Mouse (Mus musculus) CH12.LX (cell line): ENCODE measurements around the gene AI597479. TPM values are rescaled to one million over a fixed set of nuclear protein-coding genes. Genes with fewer than 3 reads are reported as not detected.

Experiments used
- DNase-seq: peaks from one replicate; pipeline ENCODE4 v3.0.0-alpha.2; 2013; ENCODE audit errors: extremely low read depth
- H3K27ac ChIP-seq: 2 replicates; pipeline ENCODE4 v1.5.1; 2012; ENCODE audit warnings: low read depth, mild to moderate bottlenecking, control low read depth, moderate library complexity; ENCODE audit not compliant: insufficient read depth
- H3K27me3 ChIP-seq: replicated peaks from 2 replicates; pipeline ENCODE3; 2012; ENCODE audit warnings: inconsistent platforms
- H3K36me3 ChIP-seq, 2 experiments: replicated peaks in 1 of 2; 2 replicates each; pipeline versions ENCODE3 to v1.6.1; 2012; ENCODE audit warnings: inconsistent platforms in 1 of 2, low read length in 1 of 2, mild to moderate bottlenecking in 1 of 2, mixed read lengths in 1 of 2, moderate library complexity in 1 of 2; ENCODE audit not compliant: control insufficient read depth in 1 of 2, insufficient read depth in 1 of 2
- H3K4me1 ChIP-seq, 2 experiments: 2 replicates each; pipeline ENCODE4 v1.6.1; 2012; ENCODE audit warnings: inconsistent platforms in 1 of 2, moderate library complexity in 1 of 2; ENCODE audit not compliant: insufficient read depth in 2 of 2, control insufficient read depth in 1 of 2
- H3K4me2 ChIP-seq: 2 replicates; pipeline ENCODE4 v1.6.1; 2012; ENCODE audit warnings: low read depth, mild to moderate bottlenecking, control low read depth; ENCODE audit not compliant: poor library complexity, insufficient read depth, severe bottlenecking
- H3K4me3 ChIP-seq, 3 experiments: fragments of 150-350 bp in 1 of 3; sonication (generic) in 1 of 3; replicated peaks in 1 of 3; 2 replicates each; pipeline versions ENCODE3 to v1.5.1; 2011 to 2012; ENCODE audit warnings: low read depth in 2 of 3, low read length in 2 of 3, mild to moderate bottlenecking in 2 of 3, moderate library complexity in 2 of 3, control low read depth in 1 of 3, improper control_type of control experiment in 1 of 3, inconsistent platforms in 1 of 3, mixed read lengths in 1 of 3; ENCODE audit not compliant: poor library complexity in 1 of 3
- H3K79me2 ChIP-seq: replicated peaks from 2 replicates; pipeline ENCODE4 v1.6.1; 2012; ENCODE audit warnings: mild to moderate bottlenecking, moderate library complexity; ENCODE audit not compliant: control insufficient read depth, poor library complexity, insufficient read depth, severe bottlenecking; ENCODE audit errors: extremely low read depth
- H3K9ac ChIP-seq: 2 replicates; pipeline ENCODE4 v1.6.1; 2012; ENCODE audit warnings: low read depth, mild to moderate bottlenecking, control low read depth, moderate library complexity; ENCODE audit not compliant: insufficient read depth
- H3K9me3 ChIP-seq: replicated peaks from 2 replicates; pipeline ENCODE3; 2012; ENCODE audit warnings: low read length, inconsistent platforms, mixed read lengths
- BHLHE40 ChIP-seq: IDR thresholded peaks from 2 replicates; pipeline ENCODE4 v1.6.1; 2011; ENCODE audit warnings: mild to moderate bottlenecking, low read depth, low read length, improper control_type of control experiment
- CHD1 ChIP-seq: IDR thresholded peaks from 2 replicates; pipeline ENCODE4 v1.6.1; 2012; ENCODE audit warnings: low read depth, low read length, improper control_type of control experiment, inconsistent platforms
- CTCF ChIP-seq, 2 experiments: IDR thresholded peaks in 1 of 2; conservative IDR thresholded peaks in 1 of 2; 2 replicates each; pipeline ENCODE4 v1.5.1; 2011 to 2012; ENCODE audit warnings: low read depth in 2 of 2, low read length in 2 of 2, improper control_type of control experiment in 1 of 2, inconsistent platforms in 1 of 2, mild to moderate bottlenecking in 1 of 2, moderate library complexity in 1 of 2
- JUN ChIP-seq: IDR thresholded peaks from 2 replicates; pipeline ENCODE4 v1.6.1; 2011; ENCODE audit warnings: low read depth, mild to moderate bottlenecking, low read length, improper control_type of control experiment, moderate library complexity; ENCODE audit not compliant: insufficient read depth
- MAZ ChIP-seq: IDR thresholded peaks from 2 replicates; pipeline ENCODE4 v1.6.1; 2012; ENCODE audit warnings: low read depth, mild to moderate bottlenecking, inconsistent platforms, low read length, improper control_type of control experiment, moderate library complexity
- MXI1 ChIP-seq: IDR thresholded peaks from 2 replicates; pipeline ENCODE4 v1.6.1; 2011; ENCODE audit warnings: mild to moderate bottlenecking, low read depth, low read length, improper control_type of control experiment
- RAD21 ChIP-seq: IDR thresholded peaks from 2 replicates; pipeline ENCODE4 v1.6.1; 2011; ENCODE audit warnings: low read depth, mild to moderate bottlenecking, low read length, improper control_type of control experiment, moderate library complexity
- SMC3 ChIP-seq: IDR thresholded peaks from 2 replicates; pipeline ENCODE4 v1.6.1; 2011; ENCODE audit warnings: low read depth, low read length, improper control_type of control experiment
- USF1 ChIP-seq: IDR thresholded peaks from 2 replicates; pipeline ENCODE4 v1.6.1; 2014; ENCODE audit warnings: low read depth, mild to moderate bottlenecking, inconsistent platforms, low read length, improper control_type of control experiment
- dilution Hi-C: fragments of 300-500 bp; cut with MboI; formaldehyde crosslinking; loops from 2 replicates; pipeline ENCODE4 v1.14.3; 2020; ENCODE audit warnings: low sequenced_read_pairs; ENCODE audit not compliant: extremely low pct_unique_long_range_greater_than_20kb, extremely low pct_ligation_motif_present
- in situ Hi-C: fragments of 300-500 bp; cut with MboI; formaldehyde crosslinking; loops from 3 replicates; pipeline ENCODE4 v1.14.3; 2019; ENCODE audit warnings: low sequenced_read_pairs, low pct_ligation_motif_present, low pct_unique_long_range_greater_than_20kb, mixed read lengths
- polyA plus RNA-seq: library from polyadenylated mRNA; unstranded; fragments of >175 nt; gene quantifications from 2 replicates; pipeline ENCODE4 v1.2.1, GENCODE M21; 2012; ENCODE audit warnings: low read depth; ENCODE audit not compliant: insufficient read length
- total RNA-seq, 2 experiments: library from RNA; depleted of rRNA; stranded (reverse); fragments of 300-350 nt in 1 of 2; fragments of >200 nt in 1 of 2; gene quantifications; 2 replicates each; pipeline ENCODE4 v1.2.3; 2012 to 2014

Gene AI597479
- total and polyA plus RNA-seq, 3 experiments: 19.5 to 39.8 (median 22.6) TPM

DNA sequence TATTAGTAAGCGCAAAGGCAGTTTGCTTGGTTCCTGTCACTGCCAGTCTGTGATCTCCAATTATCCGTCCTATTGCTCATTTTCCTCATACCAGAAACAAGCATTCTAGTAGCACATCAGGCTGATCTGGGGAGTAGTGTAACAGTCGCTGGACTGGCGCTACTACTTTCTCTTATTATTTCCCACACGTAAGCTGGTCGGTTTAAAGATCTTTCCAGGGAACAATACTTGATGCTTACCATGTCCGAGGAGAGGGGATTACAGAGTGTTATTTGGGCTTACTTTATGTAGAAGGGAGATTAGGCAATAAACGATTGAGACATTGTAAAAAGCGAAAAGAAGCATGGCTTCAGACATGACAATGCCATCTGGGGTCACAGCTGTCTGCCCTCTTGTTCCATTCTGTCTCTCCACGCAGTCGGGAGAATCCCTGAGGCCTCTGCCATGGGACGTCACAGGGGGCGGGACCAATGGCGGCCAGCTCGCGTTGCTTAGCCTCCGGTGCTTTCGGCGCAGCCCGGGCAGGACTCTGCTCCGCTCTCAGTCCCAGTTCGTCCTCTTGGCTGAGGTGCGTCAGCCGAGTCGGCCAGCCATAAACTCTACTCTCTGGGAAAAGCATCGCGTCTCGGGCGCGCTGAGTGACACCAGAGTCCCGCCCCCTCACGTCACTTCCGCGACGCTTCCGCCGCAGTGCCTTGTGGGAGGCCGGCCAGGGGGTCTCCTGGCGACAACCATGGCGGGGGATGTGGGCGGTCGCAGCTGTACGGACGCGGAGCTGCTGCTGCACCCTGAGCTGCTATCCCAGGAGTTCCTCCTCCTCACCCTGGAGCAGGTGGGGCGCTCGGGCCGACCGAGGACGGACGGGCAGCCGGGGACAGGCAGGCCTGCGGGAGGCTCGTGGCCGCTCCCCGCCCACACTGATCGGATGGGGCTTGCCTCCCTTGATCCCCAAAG, at the start of gene AI597479, which contains the start of gene Tgfbrap1 (continued):
- TF ChIP-seq USF1: no peak

- no peaks in the 10 kb centered on the region for H3K27me3 ChIP-seq
- H3K79me2 ChIP-seq: no peaks in the 10 kb centered on the region
- no peaks in the 10 kb centered on the region for H3K9me3 ChIP-seq
- peaks cover 48 to 78% of the 10 kb centered on the region in 2 experiments for H3K36me3 ChIP-seq
- H3K9ac ChIP-seq: no peak overlapping the region
- peak; percentile 6 for DNase-seq
- no peak overlapping the region for H3K27ac ChIP-seq
- no peak overlapping the region for H3K4me2 ChIP-seq
- TF ChIP-seq RAD21 (peak; percentile 19), CTCF (conservative IDR thresholded peaks at IDR 0.05 in 1 of 2, IDR thresholded peaks at IDR 0.05 in 1 of 2; ENCODE audit: low read depth in 2 of 2, low read length in 2 of 2) (peak; percentile 6 to 19; a peak in 2 of 4 replicates), BHLHE40 (no peak), MAZ (no peak)
- dilution Hi-C loops: no loop called here
- in situ Hi-C loops: no loop called here
- no peak overlapping the region for H3K4me3 ChIP-seq
- no peaks in the 10 kb centered on the region for H3K4me1 ChIP-seq
Observed at GRCm38 (mm10) chr1:43051903-43052302, 46.6 kb upstream of the AI597479 start.

DNA sequence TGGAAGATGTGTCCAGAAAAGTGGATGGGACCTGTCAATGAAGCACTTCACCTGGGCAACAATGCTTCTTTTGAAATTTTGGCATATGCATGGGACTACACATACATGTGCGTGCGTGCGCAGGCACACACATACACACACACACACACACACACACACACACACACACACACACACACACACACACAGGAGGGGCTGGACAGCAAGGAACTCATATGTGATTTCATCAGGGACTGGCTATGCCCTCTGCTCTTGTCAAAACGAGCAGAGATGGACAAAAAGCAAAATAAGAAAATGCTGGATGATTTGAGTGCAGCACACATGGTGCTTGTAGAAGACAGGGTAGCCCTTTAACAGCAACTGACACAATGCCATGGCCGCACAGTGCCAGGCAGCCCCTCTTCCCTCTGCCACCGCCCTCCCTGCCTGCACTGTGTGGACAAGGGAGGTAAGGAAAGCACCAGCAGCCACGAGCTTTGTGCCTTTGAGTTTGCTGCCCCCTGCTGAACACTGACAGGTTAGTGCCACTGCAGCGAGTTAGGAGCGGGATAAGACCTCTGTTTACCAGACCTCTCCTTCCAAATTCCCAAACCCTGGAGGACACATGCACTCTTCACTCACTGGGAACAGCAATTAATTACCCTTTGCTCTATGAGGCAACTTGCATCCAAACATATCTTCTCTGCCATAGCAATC, 32.7 kb upstream of the AI597479 start:
- in situ Hi-C loops: loop anchor here (10.0 kb wide), 1 partner anchor 151 kb away; no protein-coding TSS in a partner anchor
- peaks cover 26 to 66% of the 10 kb centered on the region in 2 experiments for H3K36me3 ChIP-seq

More for the DNA sequence above, 32.7 kb upstream of the AI597479 start:
- peak; percentile 52 for DNase-seq
- Histone ChIP-seq H3K4me3 (no peak overlapping the region), H3K4me2 (no peak overlapping the region), H3K27me3 (no peaks in the 10 kb centered on the region), H3K79me2 (no peaks in the 10 kb centered on the region), H3K9me3 (no peaks in the 10 kb centered on the region), H3K27ac (no peak overlapping the region), H3K9ac (no peak overlapping the region), H3K4me1 (peaks cover 0 to 6% of the 10 kb centered on the region in 2 experiments; a peak in 1 of 4 replicates)
- TF ChIP-seq CHD1 (no peak), SMC3 (peak; percentile 65), CTCF (conservative IDR thresholded peaks at IDR 0.05 in 1 of 2, IDR thresholded peaks at IDR 0.05 in 1 of 2; ENCODE audit: low read depth in 2 of 2, low read length in 2 of 2) (peak; percentile 46 to 76), JUN (no peak), RAD21 (peak; percentile 78), MXI1 (no peak)
- dilution Hi-C loops: no loop called here
